ENCODE assay signal across 8 mouse cellular contexts in genomic region chr10:118141018-118141883, GRCm38 (mm10). TPM values are rescaled to one million over a fixed set of nuclear protein-coding genes. Genes with fewer than 3 reads are reported as not detected.
A peak's percentile ranks its signal among the peaks of the same experiment; 100 is the strongest.
DNase-seq lines count a peak whose midpoint lies in the region; ATAC-seq and TF ChIP-seq lines count a peak whose summit lies in the region.

Gene Mdm1, plus strand, starts transcription at chr10:118141811.

- H3K9ac ChIP-seq in heart, embryonic 12.5 days = peak within 1 kb of the TSS; percentile 80
- H3K9ac ChIP-seq in kidney, postnatal 0 days (ENCODE audit: low read depth, low read length) = peak within 1 kb of the TSS; percentile 54
- peak within 1 kb of the TSS; percentile 75 for H3K9ac ChIP-seq in liver, embryonic 11.5 days (ENCODE audit: low read depth, low read length)
- peak within 1 kb of the TSS; percentile 38; the same call in 1 of the 2 replicates for H3K9ac ChIP-seq in stomach, embryonic 14.5 days (replicated peaks; ENCODE audit: low read depth, low read length)

- WGBS in heart, embryonic 12.5 days = 5% methylated on average over 47 of the region's 47 CpGs
- WGBS in kidney, postnatal 0 days = 5% methylated on average over 46 of the region's 47 CpGs
- WGBS in liver, embryonic 11.5 days = 5% methylated on average over 47 of the region's 47 CpGs
- 6% methylated on average over 47 of the region's 47 CpGs for WGBS in stomach, embryonic 14.5 days

- no peak within 1 kb of the TSS for H3K27ac ChIP-seq in heart, embryonic 12.5 days (ENCODE audit: poor library complexity, severe bottlenecking)
- H3K27ac ChIP-seq in kidney, postnatal 0 days = no peak within 1 kb of the TSS
- H3K27ac ChIP-seq in liver, embryonic 11.5 days (ENCODE audit: low read depth, low read length) = 0 out of 2 replicates have a peak within 1 kb of the TSS, but pooled peaks have one; percentile 8
- no peak within 1 kb of the TSS for H3K27ac ChIP-seq in stomach, embryonic 14.5 days (ENCODE audit: low read length)

- DNase-seq in CD4-positive helper T cell, adult 2 months (ENCODE audit: low read depth, low spot score) = peak; percentile 99
- peak; percentile 95 for DNase-seq in brain, embryonic 18.5 days (ENCODE audit: low read depth, low spot score)
- peak; percentile 99 for DNase-seq in kidney, postnatal 0 days (ENCODE audit: low spot score)
- peak; percentile 98 for DNase-seq in liver, embryonic 11.5 days (ENCODE audit: low spot score)
- peak; percentile 100 for DNase-seq in naive thymus-derived CD4-positive, alpha-beta T cell, adult 2 months (ENCODE audit: low read depth)

- H3K4me3 ChIP-seq in heart, embryonic 12.5 days = peak within 1 kb of the TSS; percentile 89
- peak within 1 kb of the TSS; percentile 71 for H3K4me3 ChIP-seq in kidney, postnatal 0 days (replicated peaks; ENCODE audit: low read depth, low read length)
- peak within 1 kb of the TSS; percentile 90 for H3K4me3 ChIP-seq in liver, embryonic 11.5 days (ENCODE audit: low read depth, low read length)
- peak within 1 kb of the TSS; percentile 83 for H3K4me3 ChIP-seq in stomach, embryonic 14.5 days (ENCODE audit: low read depth, low read length)

- H3K27me3 ChIP-seq in heart, embryonic 12.5 days (replicated peaks) = 0 out of 2 replicates have a peak, but pooled peaks cover 5% of the 10 kb centered on the region
- no peaks in the 10 kb centered on the region for H3K27me3 ChIP-seq in kidney, postnatal 0 days (ENCODE audit: insufficient read depth, low read length)
- no peaks in the 10 kb centered on the region for H3K27me3 ChIP-seq in liver, embryonic 11.5 days (replicated peaks; ENCODE audit: control insufficient read depth, insufficient read depth, low read length)
- no peaks in the 10 kb centered on the region for H3K27me3 ChIP-seq in stomach, embryonic 14.5 days (ENCODE audit: control insufficient read depth, insufficient read depth, low read length)

- no peak for TF ChIP-seq CTCF in kidney, postnatal 0 days (IDR thresholded peaks at IDR 0.05; ENCODE audit: low read depth)

- H3K4me2 ChIP-seq in heart, embryonic 12.5 days = peak within 1 kb of the TSS; percentile 87
- peak within 1 kb of the TSS; percentile 77 for H3K4me2 ChIP-seq in kidney, postnatal 0 days (ENCODE audit: low read length)
- peak within 1 kb of the TSS; percentile 85 for H3K4me2 ChIP-seq in liver, embryonic 11.5 days
- peak within 1 kb of the TSS; percentile 76 for H3K4me2 ChIP-seq in stomach, embryonic 14.5 days (replicated peaks; ENCODE audit: low read depth, low read length)

- H3K4me1 ChIP-seq in heart, embryonic 12.5 days (replicated peaks) = peaks cover 7% of the 10 kb centered on the region; the same call in 1 of the 2 replicates
- H3K4me1 ChIP-seq in kidney, postnatal 0 days (replicated peaks; ENCODE audit: insufficient read depth, low read length) = 0 out of 2 replicates have a peak, but pooled peaks cover 6% of the 10 kb centered on the region
- peaks cover 3% of the 10 kb centered on the region for H3K4me1 ChIP-seq in liver, embryonic 11.5 days (replicated peaks; ENCODE audit: control insufficient read depth, insufficient read depth, low read length)
- H3K4me1 ChIP-seq in stomach, embryonic 14.5 days (ENCODE audit: control insufficient read depth, insufficient read depth, low read length) = peaks cover 7% of the 10 kb centered on the region; the same call in 1 of the 2 replicates

- peak; percentile 99 for ATAC-seq in erythroid progenitor cell, adult 5-6 weeks (replicated peaks; ENCODE audit: low FRiP score, poor library complexity, severe bottlenecking)
- ATAC-seq in heart, embryonic 12.5 days (ENCODE audit: insufficient number of reproducible peaks, low FRiP score) = peak; percentile 99
- peak; percentile 100 for ATAC-seq in kidney, postnatal 0 days (replicated peaks; ENCODE audit: low FRiP score, low read depth)
- ATAC-seq in liver, embryonic 11.5 days (replicated peaks; ENCODE audit: low FRiP score) = peak; percentile 100
- ATAC-seq in stomach, embryonic 14.5 days (ENCODE audit: insufficient number of reproducible peaks, insufficient read depth, low FRiP score, low read depth) = peak; percentile 100

- H3K36me3 ChIP-seq in heart, embryonic 12.5 days = peaks cover 2% of the 10 kb centered on the region; the same call in 1 of the 2 replicates
- H3K36me3 ChIP-seq in kidney, postnatal 0 days (ENCODE audit: insufficient read depth, low read length) = no peaks in the 10 kb centered on the region
- H3K36me3 ChIP-seq in liver, embryonic 11.5 days (ENCODE audit: control insufficient read depth, insufficient read depth, low read length) = no peaks in the 10 kb centered on the region; the same call in 1 of the 2 replicates
- no peaks in the 10 kb centered on the region for H3K36me3 ChIP-seq in stomach, embryonic 14.5 days (ENCODE audit: control insufficient read depth, insufficient read depth, low read length)

- H3K9me3 ChIP-seq in heart, embryonic 12.5 days (replicated peaks) = no peaks in the 10 kb centered on the region
- H3K9me3 ChIP-seq in kidney, postnatal 0 days (replicated peaks; ENCODE audit: low read length) = no peaks in the 10 kb centered on the region
- H3K9me3 ChIP-seq in liver, embryonic 11.5 days (ENCODE audit: control insufficient read depth, low read length) = no peaks in the 10 kb centered on the region
- no peaks in the 10 kb centered on the region for H3K9me3 ChIP-seq in stomach, embryonic 14.5 days (ENCODE audit: control insufficient read depth, low read depth, low read length)

RNA-seq across cellular contexts. Expression of gene Mdm1, which starts in this region (rescaled TPM):
- total RNA-seq in erythroid progenitor cell, adult 5-6 weeks (2015; ENCODE audit: low replicate concordance) = 8.0 and 12.3 TPM in 2 replicates
- 30.4 and 41.5 TPM in 2 replicates for total RNA-seq in erythroid progenitor cell, adult 5-6 weeks (2017; ENCODE audit: low replicate concordance)
- 17.4 and 21.3 TPM in 2 replicates for polyA plus RNA-seq in heart, embryonic 12.5 days (2016; fragmentation: Nextera tagmentation; extraction: Ambion mirVana)
- polyA plus RNA-seq in kidney, postnatal 0 days (2015; fragmentation: Nextera tagmentation; extraction: Ambion mirVana) = 16.1 and 19.4 TPM in 2 replicates
- 26.3 and 33.4 TPM in 2 replicates for polyA plus RNA-seq in liver, embryonic 11.5 days (2014; fragmentation: Nextera tagmentation; extraction: Ambion mirVana)
- 20.7 and 20.9 TPM in 2 replicates for polyA plus RNA-seq in stomach, embryonic 14.5 days (2014; fragmentation: Nextera tagmentation; extraction: Ambion mirVana)
